ENCODE assay signal across 13 mouse cellular contexts in the genomic region with DNA sequence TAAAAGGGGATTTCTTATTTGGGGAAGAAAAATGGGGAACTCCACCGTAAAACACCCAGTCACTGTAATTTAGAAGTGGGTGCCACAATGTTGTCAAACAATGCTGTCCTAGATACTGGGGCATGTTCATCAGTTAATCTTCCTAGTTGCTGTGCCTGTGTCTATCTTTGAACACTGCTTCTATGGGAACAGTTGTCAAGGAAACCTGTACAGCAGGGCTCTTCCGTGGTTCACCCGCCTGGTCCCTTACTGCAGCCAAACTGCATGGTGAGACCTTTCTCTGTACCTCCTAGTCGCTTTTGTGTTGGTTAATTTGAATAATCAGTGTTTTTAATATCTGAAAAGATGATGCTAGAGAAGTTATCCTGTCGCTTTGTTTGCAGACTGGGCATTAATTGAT. TPM values are rescaled to one million over a fixed set of nuclear protein-coding genes. Genes with fewer than 3 reads are reported as not detected.
DNase-seq lines count a peak whose midpoint lies in the region; ATAC-seq lines count a peak whose summit lies in the region.
"Had no signal": no experiment of that assay in that cellular context is flagged by ENCODE, and none has a peak within 500 bp of the region (broad histone marks: within the 10 kb centered on the region; RNA-seq: fewer than 3 reads in every experiment).

No protein-coding gene starts in this region.

- H3K9ac ChIP-seq in midbrain, embryonic 14.5 days (replicated peaks; ENCODE audit: low read length): no peak overlapping the region
- H3K9ac ChIP-seq: embryonic facial prominence, embryonic 15.5 days had no signal

- peaks cover 31% of the 10 kb centered on the region for H3K4me1 ChIP-seq in midbrain, embryonic 14.5 days (ENCODE audit: control insufficient read depth, insufficient read depth, low read length)

- 16% methylated on average over 5 of the region's 5 CpGs for WGBS in midbrain, embryonic 14.5 days

- no peak overlapping the region for H3K4me2 ChIP-seq in midbrain, embryonic 14.5 days (ENCODE audit: low read length)
- H3K4me2 ChIP-seq: embryonic facial prominence, embryonic 15.5 days had no signal

- no peak overlapping the region for H3K4me3 ChIP-seq in midbrain, embryonic 14.5 days (replicated peaks; ENCODE audit: low read depth, low read length)
- H3K4me3 ChIP-seq: embryonic facial prominence, embryonic 15.5 days; limb, embryonic 10.5 days had no signal

- no peaks in the 10 kb centered on the region for H3K9me3 ChIP-seq in midbrain, embryonic 14.5 days (ENCODE audit: control insufficient read depth, low read length)
- H3K9me3 ChIP-seq: embryonic facial prominence, embryonic 15.5 days; limb, embryonic 10.5 days had no signal

- ATAC-seq in cerebellum, adult (ENCODE audit: insufficient number of reproducible peaks, low FRiP score, low TSS enrichment): no peak
- peak; percentile 40; the same call in 1 of the 2 replicates for ATAC-seq in granulocyte monocyte progenitor cell, adult 5-6 weeks (replicated peaks; ENCODE audit: poor library complexity, severe bottlenecking)
- peak; percentile 69 for ATAC-seq in midbrain, embryonic 14.5 days (ENCODE audit: low FRiP score, low TSS enrichment)

- no peaks in the 10 kb centered on the region for H3K36me3 ChIP-seq in midbrain, embryonic 14.5 days (ENCODE audit: control insufficient read depth, insufficient read depth, low read length)
- H3K36me3 ChIP-seq: embryonic facial prominence, embryonic 15.5 days; limb, embryonic 10.5 days had no signal

- no peaks in the 10 kb centered on the region for H3K27me3 ChIP-seq in midbrain, embryonic 14.5 days (ENCODE audit: control insufficient read depth, insufficient read depth, low read length)
- H3K27me3 ChIP-seq: embryonic facial prominence, embryonic 15.5 days had no signal

- DNase-seq in cerebellum, postnatal 14 days: peak; percentile 53 to 69
- peak; percentile 19 for DNase-seq in ES-CJ7 (ENCODE audit: low read depth, low spot score)
- peak; percentile 87 for DNase-seq in midbrain, embryonic 14.5 days
- no peak for DNase-seq in kidney, postnatal 10 days
- DNase-seq in kidney, adult 9 months: no peak
- no peak for DNase-seq in spleen, postnatal 10 days (ENCODE audit: low spot score in 2 of 2)
- DNase-seq: gastrocnemius, postnatal 25 days; heart, postnatal 14 days; lung, adult 18-20 months had no signal

- peak overlapping the region; percentile 50; the same call in 1 of the 2 replicates for H3K27ac ChIP-seq in midbrain, embryonic 14.5 days (replicated peaks; ENCODE audit: low read depth, low read length)
- H3K27ac ChIP-seq: embryonic facial prominence, embryonic 15.5 days; limb, embryonic 10.5 days had no signal

RNA-seq across cellular contexts. Expression of gene Tmem150c, which starts 41.2 kb away (rescaled TPM):
- total RNA-seq in granulocyte monocyte progenitor cell, adult 5-6 weeks (2014; fragmentation: Nextera tagmentation): not detected in 2 replicates
- not detected in 2 replicates for total RNA-seq in granulocyte monocyte progenitor cell, adult 5-6 weeks (2017)
- 20.0 and 23.6 TPM in 2 replicates for polyA plus RNA-seq in midbrain, embryonic 14.5 days (2014; fragmentation: Nextera tagmentation; extraction: Ambion mirVana)

Comparison
In these comparisons a context has a peak if more than half of its experiments do, and no peak if none do; other contexts are left out.
1. DNase-seq: peak in cerebellum, postnatal 14 days (2 of 2), ES-CJ7 (single experiment) and midbrain, embryonic 14.5 days (single experiment); none in kidney, postnatal 10 days (single experiment), kidney, adult 9 months (single experiment) and spleen, postnatal 10 days (0 of 2).